Mouse (Mus musculus): ENCODE data around the gene Utrn.

DNA sequence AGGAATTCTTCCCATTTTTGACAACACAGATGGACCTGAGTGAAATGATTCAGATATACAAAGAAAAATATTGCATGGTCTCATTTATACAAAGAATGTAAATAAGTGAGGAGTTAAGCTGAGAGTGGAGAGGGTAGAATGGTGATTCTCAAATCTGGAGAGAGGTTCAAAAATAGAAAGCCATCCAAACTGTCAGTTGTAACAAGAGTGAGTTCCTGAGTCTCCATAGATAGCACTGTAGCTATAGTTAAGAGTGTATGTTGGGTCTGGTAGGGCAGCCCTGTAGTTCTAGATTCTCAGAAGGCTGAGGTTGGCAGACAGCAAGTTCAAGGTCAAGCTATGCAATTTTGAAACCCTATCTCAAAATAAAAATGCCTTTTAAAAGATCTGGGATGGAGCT lies 438.8 kb downstream of the Utrn start:
- no peak for TF ChIP-seq POLR2A (IDR thresholded peaks at IDR 0.05; ENCODE audit: insufficient read length, low read depth)
- no peak for TF ChIP-seq MAX (IDR thresholded peaks at IDR 0.05; ENCODE audit: low read depth)
- TF ChIP-seq CEBPB (IDR thresholded peaks at IDR 0.05; ENCODE audit: insufficient read depth, poor library complexity, severe bottlenecking), result no peak
- no peak for TF ChIP-seq TCF3 (IDR thresholded peaks at IDR 0.05; ENCODE audit: insufficient read length, low read depth)

Measured in myocyte (in vitro differentiated cells).